Mouse (Mus musculus) intestine, embryonic 14.5 days (tissue): ENCODE measurements at regions not wholly inside any gene's neighbourhood (a gene's known extent, or its start where the extent isn't known, plus 50 kb on each side); places are given as distances from the start of the nearest gene placed in this dataset.

Experiments used
- ATAC-seq: fragments of 200-750 bp; cut with Nextera tagmentation; replicated peaks from 2 replicates; pipeline ENCODE4 v1.8.0; 2017; ENCODE audit warnings: low read depth, moderate number of reproducible peaks, moderate TSS enrichment, moderate library complexity; ENCODE audit not compliant: low FRiP score, low TSS enrichment
- DNase-seq: peaks from one replicate; pipeline ENCODE4 v3.0.0-alpha.2; 2018; ENCODE audit warnings: low spot score
- H3K27ac ChIP-seq: fragments of 300-500 bp; sonication (generic); 2 replicates; pipeline ENCODE4 v1.5.1; 2014; ENCODE audit warnings: low read depth, mild to moderate bottlenecking, control low read depth
- H3K27me3 ChIP-seq: fragments of 300-500 bp; sonication (generic); replicated peaks from 2 replicates; pipeline ENCODE4 v1.6.1; 2014; ENCODE audit warnings: low read length, control low read depth; ENCODE audit not compliant: control insufficient read depth, insufficient read depth
- H3K36me3 ChIP-seq: fragments of 300-500 bp; sonication (generic); 2 replicates; pipeline ENCODE4 v1.6.1; 2014; ENCODE audit warnings: low read length, control low read depth; ENCODE audit not compliant: control insufficient read depth, insufficient read depth
- H3K4me1 ChIP-seq: fragments of 300-500 bp; sonication (generic); replicated peaks from 2 replicates; pipeline ENCODE4 v1.6.1; 2014; ENCODE audit warnings: low read length, control low read depth, mixed read lengths; ENCODE audit not compliant: control insufficient read depth, insufficient read depth
- H3K4me2 ChIP-seq: fragments of 300-500 bp; sonication (generic); 2 replicates; pipeline ENCODE4 v1.6.1; 2014; ENCODE audit warnings: low read length
- H3K4me3 ChIP-seq: fragments of 300-500 bp; sonication (generic); 2 replicates; pipeline ENCODE4 v1.5.1; 2014; ENCODE audit warnings: low read depth, low read length, control low read depth, mixed read lengths
- H3K9ac ChIP-seq: fragments of 300-500 bp; sonication (generic); 2 replicates; pipeline ENCODE4 v1.6.1; 2014; ENCODE audit warnings: mild to moderate bottlenecking, low read length
- H3K9me3 ChIP-seq: fragments of 300-500 bp; sonication (generic); 2 replicates; pipeline ENCODE4 v1.6.1; 2016; ENCODE audit warnings: low read length, control low read depth; ENCODE audit not compliant: control insufficient read depth
- WGBS: fragments of 180-500 bp; shearing (Covaris S2); extraction: QIAGEN DNeasy Blood & Tissue Kit; methylation state at CpG from one replicate; pipeline ENCODE4 v1.1.7; 2014; 5-methylcytosine and 5-hydroxymethylcytosine counted together

DNA sequence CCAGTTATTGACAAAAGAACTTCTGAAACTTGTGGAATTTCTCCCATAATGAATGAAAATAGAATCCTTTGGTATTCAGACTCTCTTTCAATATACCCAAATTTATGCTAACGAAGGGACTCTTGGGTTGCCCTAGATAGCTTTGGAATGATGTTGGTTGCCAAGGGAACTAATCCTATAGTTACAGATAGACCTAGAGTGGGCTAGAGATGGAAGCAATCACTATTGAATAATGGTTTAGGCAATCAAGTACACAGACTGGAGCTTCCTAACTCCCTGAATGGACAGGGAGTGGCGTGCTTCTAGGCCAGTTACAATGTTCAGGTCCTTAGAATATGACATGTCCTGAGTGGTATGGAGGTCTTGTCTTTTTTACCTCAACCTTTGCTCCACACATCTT is 354.3 kb upstream of the Tmpo start:
- H3K9me3 ChIP-seq, result no peaks in the 10 kb centered on the region
- no peaks in the 10 kb centered on the region for H3K27me3 ChIP-seq
- ATAC-seq, result no peak
- no peak overlapping the region for H3K27ac ChIP-seq
- no peak overlapping the region for H3K4me2 ChIP-seq
- H3K4me1 ChIP-seq, result no peaks in the 10 kb centered on the region
- no peak overlapping the region for H3K4me3 ChIP-seq
- DNase-seq, result no peak
- WGBS, result 86% methylated on average over 2 of the region's 2 CpGs
- H3K36me3 ChIP-seq, result no peaks in the 10 kb centered on the region
- no peak overlapping the region for H3K9ac ChIP-seq

DNA sequence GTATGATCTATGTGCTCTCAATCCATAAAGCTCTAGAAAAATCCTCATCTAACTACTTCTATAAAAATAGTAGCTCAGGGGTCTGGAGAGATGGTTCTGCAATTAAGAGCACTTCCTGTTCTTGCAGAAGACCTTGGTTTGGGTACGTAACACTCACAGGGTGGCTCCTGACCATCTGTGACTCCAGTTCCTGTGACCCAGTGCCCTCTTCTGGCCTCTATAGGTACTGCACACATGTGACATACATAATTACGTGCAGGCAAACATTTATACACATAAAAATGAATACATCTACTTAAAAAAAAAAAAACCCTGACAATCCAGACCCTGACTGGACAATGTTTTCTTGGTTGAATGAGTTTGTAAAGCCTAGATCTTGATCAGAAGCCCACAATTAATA is 347.2 kb upstream of the Tmpo start:
- WGBS, result 75% methylated on average over 2 of the region's 2 CpGs
- no peak for ATAC-seq
- H3K27ac ChIP-seq, result no peak overlapping the region
- DNase-seq, result peak; percentile 7
- H3K9ac ChIP-seq, result no peak overlapping the region
- no peak overlapping the region for H3K4me2 ChIP-seq
- no peak overlapping the region for H3K4me3 ChIP-seq
- H3K9me3 ChIP-seq, result no peaks in the 10 kb centered on the region
- no peaks in the 10 kb centered on the region for H3K4me1 ChIP-seq
- no peaks in the 10 kb centered on the region for H3K36me3 ChIP-seq
- H3K27me3 ChIP-seq, result no peaks in the 10 kb centered on the region

DNA sequence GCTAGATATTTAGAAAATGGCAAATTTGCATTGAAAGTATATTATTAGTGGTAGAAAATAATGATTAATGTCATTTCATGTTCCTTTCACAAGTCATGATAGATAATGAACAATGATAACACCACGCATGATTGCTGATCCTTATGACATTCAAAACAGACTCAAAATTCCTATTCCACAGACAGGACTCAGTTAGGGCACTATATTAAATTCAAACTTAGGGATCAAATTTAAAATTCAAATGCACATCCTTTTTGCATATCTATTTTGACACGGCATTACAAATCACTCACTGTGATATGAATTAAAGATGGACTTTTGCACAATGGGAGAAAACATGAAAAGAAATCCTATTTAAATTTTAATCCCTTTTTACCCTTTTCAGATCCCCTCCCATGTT is 340.1 kb upstream of the Tmpo start:
- Histone ChIP-seq H3K4me3 (no peak overlapping the region), H3K27ac (no peak overlapping the region), H3K4me2 (no peak overlapping the region), H3K4me1 (no peaks in the 10 kb centered on the region), H3K27me3 (no peaks in the 10 kb centered on the region), H3K9ac (no peak overlapping the region), H3K36me3 (no peaks in the 10 kb centered on the region), H3K9me3 (no peaks in the 10 kb centered on the region)
- 97% methylated on average over 2 of the region's 2 CpGs for WGBS
- DNase-seq, result no peak
- ATAC-seq, result no peak

DNA sequence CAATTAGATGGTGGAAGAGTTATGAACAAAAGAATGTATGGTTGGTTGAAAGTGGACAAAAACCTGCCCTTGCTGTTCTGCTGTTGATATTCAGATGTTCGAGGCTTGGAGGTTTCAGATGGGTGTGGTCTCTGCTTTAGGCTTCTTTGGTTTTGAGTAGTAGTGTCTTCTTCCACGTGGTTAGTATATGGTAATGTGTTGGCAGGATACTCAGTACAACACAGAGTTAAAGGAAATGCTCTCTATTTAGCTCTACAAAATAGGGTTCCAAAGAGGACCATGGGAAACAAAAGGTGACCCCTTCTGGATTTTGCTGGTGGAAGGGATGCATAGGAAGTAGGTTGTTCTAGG is 333.9 kb upstream of the Tmpo start:
- H3K36me3 ChIP-seq, result no peaks in the 10 kb centered on the region
- H3K4me2 ChIP-seq, result no peak overlapping the region
- H3K9me3 ChIP-seq, result no peaks in the 10 kb centered on the region
- no peak for DNase-seq
- H3K4me1 ChIP-seq, result no peaks in the 10 kb centered on the region
- 69% methylated on average over 2 of the region's 2 CpGs for WGBS
- H3K27ac ChIP-seq, result no peak overlapping the region
- H3K4me3 ChIP-seq, result no peak overlapping the region
- ATAC-seq, result no peak
- H3K9ac ChIP-seq, result no peak overlapping the region
- no peaks in the 10 kb centered on the region for H3K27me3 ChIP-seq

DNA sequence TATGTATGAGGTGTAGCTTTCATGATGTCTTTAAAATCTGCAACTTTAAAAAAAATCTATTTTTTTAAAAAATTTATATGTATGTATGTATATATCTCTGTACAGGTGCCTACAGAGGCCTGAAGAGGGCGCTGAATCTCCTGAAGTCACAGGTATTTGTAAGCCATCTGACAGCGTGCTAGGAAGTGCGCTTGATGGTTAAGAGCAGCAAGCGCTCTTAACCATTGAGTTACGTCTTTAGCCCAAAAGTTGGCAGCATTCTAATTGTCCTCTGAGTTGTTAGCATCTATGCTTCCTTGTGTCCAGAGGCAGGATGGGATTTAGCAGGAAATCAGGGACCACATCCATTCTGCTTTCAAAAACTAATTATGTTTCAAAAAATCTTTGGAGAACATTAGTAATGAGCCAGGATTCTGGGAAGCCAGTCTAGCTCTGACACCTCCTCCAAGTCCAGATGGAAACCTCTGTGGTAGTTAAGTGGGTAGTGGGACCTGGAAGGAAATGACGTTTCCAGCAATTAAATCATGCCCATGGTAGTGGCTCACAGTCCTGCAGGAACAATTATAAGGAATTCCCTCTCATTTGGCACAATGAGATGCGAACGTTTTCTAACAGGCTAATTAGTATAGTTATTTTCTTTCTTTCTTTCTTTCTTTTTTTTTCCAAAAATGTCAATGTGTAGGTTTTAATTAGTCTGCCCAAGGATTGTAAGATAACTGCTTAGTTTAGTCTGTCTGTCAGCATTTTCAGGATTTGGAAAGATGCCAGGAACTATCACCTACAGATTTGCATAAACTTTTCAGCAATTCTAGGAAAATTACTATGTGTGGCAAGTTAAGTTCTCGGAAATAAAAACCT is 333.3 kb upstream of the Tmpo start:
- H3K4me3 ChIP-seq, result no peak overlapping the region
- H3K9me3 ChIP-seq, result no peaks in the 10 kb centered on the region
- no peak for DNase-seq
- H3K27ac ChIP-seq, result no peak overlapping the region
- ATAC-seq, result no peak
- WGBS, result 84% methylated on average over 9 of the region's 9 CpGs
- no peaks in the 10 kb centered on the region for H3K36me3 ChIP-seq
- H3K27me3 ChIP-seq, result no peaks in the 10 kb centered on the region
- H3K4me1 ChIP-seq, result no peaks in the 10 kb centered on the region
- no peak overlapping the region for H3K4me2 ChIP-seq
- no peak overlapping the region for H3K9ac ChIP-seq

DNA sequence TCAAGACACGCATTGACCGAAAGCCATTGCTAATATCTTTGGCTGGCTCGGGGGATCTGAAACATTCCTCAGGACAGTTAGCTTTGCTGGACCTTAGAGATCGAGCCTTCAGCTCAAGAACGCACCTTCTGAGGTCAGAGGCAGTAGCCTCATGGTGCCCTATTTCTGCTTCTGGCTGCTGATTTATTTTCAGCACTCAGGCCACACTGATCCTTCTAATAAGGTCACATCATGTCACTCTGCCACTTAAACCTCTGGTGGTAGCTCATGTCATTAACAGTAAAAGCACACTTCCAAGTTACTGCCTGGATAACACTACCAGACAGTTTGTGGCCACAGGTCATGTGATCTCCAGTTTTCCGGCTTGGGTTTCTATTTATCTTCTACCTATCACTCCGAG is 325.9 kb upstream of the Tmpo start:
- Histone ChIP-seq H3K4me3 (no peak overlapping the region), H3K9ac (no peak overlapping the region), H3K4me1 (no peaks in the 10 kb centered on the region), H3K27me3 (no peaks in the 10 kb centered on the region), H3K9me3 (no peaks in the 10 kb centered on the region), H3K36me3 (no peaks in the 10 kb centered on the region), H3K27ac (no peak overlapping the region), H3K4me2 (no peak overlapping the region)
- WGBS, result 91% methylated on average over 7 of the region's 7 CpGs
- DNase-seq (no peak), ATAC-seq (no peak)

DNA sequence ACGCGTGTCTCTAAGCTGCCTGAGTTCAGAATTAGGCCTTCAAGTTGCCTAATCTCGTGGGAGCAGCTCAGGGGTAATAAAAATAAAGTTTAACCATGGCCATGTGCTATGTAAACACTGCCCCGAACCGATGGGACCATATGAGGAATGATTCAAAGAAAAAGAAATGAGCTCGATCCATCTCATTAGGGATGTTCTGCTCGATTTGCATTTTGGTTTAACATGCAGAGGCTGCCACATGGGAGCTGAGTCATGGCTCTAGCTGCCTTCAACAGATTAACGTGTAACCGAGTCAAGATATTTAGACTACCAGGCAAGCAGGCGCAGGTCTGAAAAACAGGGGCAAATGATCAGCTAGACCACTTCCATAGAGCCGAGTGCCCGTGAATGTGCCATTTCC is 323.8 kb upstream of the Tmpo start:
- no peaks in the 10 kb centered on the region for H3K4me1 ChIP-seq
- H3K27me3 ChIP-seq, result no peaks in the 10 kb centered on the region
- no peak overlapping the region for H3K4me2 ChIP-seq
- H3K27ac ChIP-seq, result no peak overlapping the region
- DNase-seq, result no peak
- WGBS, result 69% methylated on average over 12 of the region's 12 CpGs
- no peak overlapping the region for H3K4me3 ChIP-seq
- no peak overlapping the region for H3K9ac ChIP-seq
- ATAC-seq, result no peak
- no peaks in the 10 kb centered on the region for H3K36me3 ChIP-seq
- H3K9me3 ChIP-seq, result no peaks in the 10 kb centered on the region

DNA sequence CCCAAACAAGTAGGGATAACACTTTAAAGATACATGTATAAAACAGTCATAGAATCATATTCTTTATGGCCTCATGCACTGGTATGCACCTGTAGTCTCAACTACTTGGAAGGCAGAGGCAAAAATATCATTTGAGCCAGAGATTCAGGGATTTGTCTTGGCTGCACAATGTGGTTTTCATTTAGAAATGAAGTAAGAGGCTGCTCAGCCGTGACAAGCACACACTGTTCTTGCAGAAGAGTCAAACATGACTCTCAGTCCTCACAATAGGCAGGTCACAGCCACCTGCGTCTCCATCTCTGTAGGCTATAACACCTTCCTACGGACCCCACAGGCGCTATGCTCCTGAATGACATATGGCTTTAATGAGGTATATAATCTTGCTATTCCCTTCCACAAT is 317.4 kb upstream of the Tmpo start:
- H3K4me2 ChIP-seq, result no peak overlapping the region
- H3K9me3 ChIP-seq, result no peaks in the 10 kb centered on the region
- H3K4me1 ChIP-seq, result no peaks in the 10 kb centered on the region
- H3K36me3 ChIP-seq, result no peaks in the 10 kb centered on the region
- WGBS, result 81% methylated on average over 4 of the region's 4 CpGs
- no peak overlapping the region for H3K4me3 ChIP-seq
- no peak overlapping the region for H3K9ac ChIP-seq
- no peak overlapping the region for H3K27ac ChIP-seq
- ATAC-seq (no peak), DNase-seq (no peak)
- H3K27me3 ChIP-seq, result no peaks in the 10 kb centered on the region

DNA sequence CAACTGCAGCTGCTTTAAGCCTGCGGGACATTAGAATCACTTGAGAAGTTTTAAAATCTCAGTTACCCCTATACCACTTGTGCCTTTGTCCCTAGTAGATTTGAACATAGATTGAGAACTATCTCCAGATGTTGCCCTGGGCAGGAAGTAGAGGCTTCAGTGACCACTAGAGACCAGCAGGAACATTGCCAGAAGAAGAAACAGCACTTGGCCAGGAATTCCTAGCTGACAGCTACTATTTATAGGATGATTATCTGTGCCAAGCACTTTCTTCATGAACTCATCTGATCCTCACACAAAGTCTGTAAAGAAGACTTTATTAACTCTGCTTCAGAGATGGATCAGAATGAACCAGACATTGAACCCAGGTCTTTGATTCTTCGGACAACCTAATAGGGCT is 283.6 kb upstream of the Tmpo start:
- Histone ChIP-seq H3K27ac (no peak overlapping the region), H3K4me1 (no peaks in the 10 kb centered on the region; the same call in 1 of the 2 replicates), H3K36me3 (no peaks in the 10 kb centered on the region), H3K9ac (no peak overlapping the region), H3K4me2 (no peak overlapping the region), H3K9me3 (no peaks in the 10 kb centered on the region), H3K4me3 (no peak overlapping the region), H3K27me3 (no peaks in the 10 kb centered on the region)
- ATAC-seq, result no peak
- WGBS, result 75% methylated on average over 2 of the region's 2 CpGs
- DNase-seq, result no peak
